Mouse (Mus musculus) gastrocnemius, adult 18-20 months (tissue): Measurements from ENCODE around the gene Nat9. TPM values are rescaled to one million over a fixed set of nuclear protein-coding genes. Genes with fewer than 3 reads are reported as not detected.

Experiments
- DNase-seq: peaks from one replicate; pipeline ENCODE4 v3.0.0; 2021; ENCODE audit warnings: low spot score
- long read RNA-seq, 2 experiments: library from polyadenylated mRNA; stranded (forward); transcript quantifications; one replicate each; pipeline ENCODE4 v2.0.0; 2021
- total RNA-seq, 2 experiments: library from RNA; stranded (reverse); gene quantifications; 2 replicates each; pipeline ENCODE4 v1.2.3; 2021

The Nat9 gene
- 10 to 100 TPM; 12.6 to 20.2 TPM for total RNA-seq
- long read RNA-seq, experiment 1, transcript Nat9-203 (7 exons, 1,204 nt), result major isoform, 11 of 14 reads
- long read RNA-seq, experiment 1, partial matches to known transcripts, result 0 of 14 reads
- long read RNA-seq, experiment 1, other reads (novel, unspliced or antisense), result 2 of 14 reads
- long read RNA-seq, experiment 2, transcript Nat9-203 (7 exons, 1,204 nt), result major isoform, 13 of 15 reads
- long read RNA-seq, experiment 2, partial matches to known transcripts, result 2 of 15 reads
- long read RNA-seq, experiment 2, other reads (novel, unspliced or antisense), result 0 of 15 reads

- DNase-seq, result no peak
These were observed at the start of gene Nat9 for GRCm38 (mm10) chr11:115187693-115188092. Nat9 (minus strand) TSS chr11:115187859.

- no peak for DNase-seq
These were observed 48.9 kb upstream of the Nat9 start for GRCm38 (mm10) chr11:115236570-115236969.

GRCm38 (mm10) chr11:115234320-115235044 is 46.8 kb upstream of the Nat9 start:
- DNase-seq, result no peak

GRCm38 (mm10) chr11:115233526-115234290 is 46.0 kb upstream of the Nat9 start:
- no peak for DNase-seq

- no peak for DNase-seq
These were observed 45.2 kb upstream of the Nat9 start for GRCm38 (mm10) chr11:115232889-115233288.

- DNase-seq, result no peak
These were observed 44.3 kb upstream of the Nat9 start for GRCm38 (mm10) chr11:115231924-115232323.

- DNase-seq, result no peak
These were observed 43.7 kb upstream of the Nat9 start for GRCm38 (mm10) chr11:115231168-115231915.

- peak; percentile 56 for DNase-seq
These were observed 41.6 kb upstream of the Nat9 start for GRCm38 (mm10) chr11:115229021-115229930.

- peak; percentile 48 for DNase-seq
These were observed 40.8 kb upstream of the Nat9 start for GRCm38 (mm10) chr11:115228430-115228829.

- no peak for DNase-seq
These were observed 40.0 kb upstream of the Nat9 start for GRCm38 (mm10) chr11:115227640-115228039.

- no peak for DNase-seq
These were observed 39.3 kb upstream of the Nat9 start for GRCm38 (mm10) chr11:115226811-115227491.

- no peak for DNase-seq
These were observed 37.6 kb upstream of the Nat9 start for GRCm38 (mm10) chr11:115225301-115225700.

- DNase-seq, result no peak
These were observed 37.2 kb upstream of the Nat9 start for GRCm38 (mm10) chr11:115224889-115225288.

- no peak for DNase-seq
These were observed 36.2 kb upstream of the Nat9 start for GRCm38 (mm10) chr11:115223877-115224276.

GRCm38 (mm10) chr11:115223451-115223850 is 35.8 kb upstream of the Nat9 start:
- no peak for DNase-seq

GRCm38 (mm10) chr11:115222570-115222969 is 34.9 kb upstream of the Nat9 start:
- DNase-seq, result no peak

- DNase-seq, result no peak
These were observed 34.4 kb upstream of the Nat9 start for GRCm38 (mm10) chr11:115222077-115222476.

- no peak for DNase-seq
These were observed 32.0 kb upstream of the Nat9 start for GRCm38 (mm10) chr11:115219685-115220084.

- DNase-seq, result peak; percentile 72
These were observed 31.6 kb upstream of the Nat9 start for GRCm38 (mm10) chr11:115219263-115219662.
